Mouse (Mus musculus) erythroblast, adult 5-6 weeks (primary cell): ENCODE results near the gene Gm26920. TPM values are rescaled to one million over a fixed set of nuclear protein-coding genes. Genes with fewer than 3 reads are reported as not detected.

Experiments
- ATAC-seq: replicated peaks from 2 replicates; pipeline ENCODE4 v1.8.0; 2016; ENCODE audit warnings: moderate number of reproducible peaks, mild to moderate bottlenecking, moderate TSS enrichment, inconsistent platforms; ENCODE audit not compliant: poor library complexity, low FRiP score, severe bottlenecking
- total RNA-seq, 2 experiments: library from RNA; stranded (forward) in 1 of 2; stranded (reverse) in 1 of 2; fragments of 150-400 nt in 1 of 2; fragments of 200-764, 138-1000 nt in 1 of 2; gene quantifications; 2 replicates each; pipeline versions ENCODE4 v1.2.3 to v1.2.4; 2015 to 2017; ENCODE audit warnings: low replicate concordance in 2 of 2

Gene Gm26920
- total RNA-seq, 2 experiments from 2014 or later: not detected

GRCm38 (mm10) chr7:30064622-30065021 is 25.6 kb downstream of the Gm26920 start:
- ATAC-seq: 0 out of 2 replicates have a peak, but pooled peaks have one; percentile 26

- ATAC-seq: no peak
Observed at GRCm38 (mm10) chr7:30062478-30062877, 27.7 kb downstream of the Gm26920 start.

DNA sequence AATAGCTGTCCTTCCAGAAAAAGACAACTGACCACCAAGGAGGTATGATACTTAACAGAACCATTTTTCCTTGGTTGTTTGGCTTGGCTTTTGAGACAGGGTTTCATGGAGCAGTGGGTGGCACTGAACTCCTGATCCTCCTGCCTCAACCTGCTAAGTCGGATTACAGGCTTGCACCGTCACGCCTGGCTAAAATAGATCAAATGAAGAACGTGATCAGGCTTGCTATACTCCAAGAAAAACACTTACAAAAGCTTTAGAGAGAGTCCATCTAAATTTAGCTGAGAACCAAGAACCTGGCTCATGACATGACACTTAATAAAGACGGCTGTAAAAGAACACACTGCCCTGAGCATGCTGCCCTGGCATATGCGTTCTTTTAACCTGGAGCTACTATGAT is 29.9 kb downstream of the Gm26920 start:
- ATAC-seq: no peak

DNA sequence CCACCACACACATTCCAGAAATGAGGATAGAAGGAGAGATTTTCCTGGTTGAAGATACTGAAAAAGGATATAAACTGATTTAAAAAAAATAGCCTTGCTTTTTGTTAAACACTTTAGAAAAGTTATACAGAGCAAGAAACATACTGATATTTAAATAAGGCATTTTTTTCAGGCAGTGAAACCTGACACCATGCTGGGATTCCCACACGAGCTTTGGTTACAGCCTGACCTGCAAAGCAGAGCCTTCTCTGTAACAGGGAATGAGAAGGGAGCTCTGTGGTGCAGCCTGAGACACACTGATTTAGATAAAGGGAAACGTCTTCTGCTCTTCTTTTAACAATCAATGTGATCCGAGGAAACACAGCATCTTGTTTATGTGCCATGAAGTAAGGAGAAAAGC is 36.6 kb downstream of the Gm26920 start:
- no peak for ATAC-seq

DNA sequence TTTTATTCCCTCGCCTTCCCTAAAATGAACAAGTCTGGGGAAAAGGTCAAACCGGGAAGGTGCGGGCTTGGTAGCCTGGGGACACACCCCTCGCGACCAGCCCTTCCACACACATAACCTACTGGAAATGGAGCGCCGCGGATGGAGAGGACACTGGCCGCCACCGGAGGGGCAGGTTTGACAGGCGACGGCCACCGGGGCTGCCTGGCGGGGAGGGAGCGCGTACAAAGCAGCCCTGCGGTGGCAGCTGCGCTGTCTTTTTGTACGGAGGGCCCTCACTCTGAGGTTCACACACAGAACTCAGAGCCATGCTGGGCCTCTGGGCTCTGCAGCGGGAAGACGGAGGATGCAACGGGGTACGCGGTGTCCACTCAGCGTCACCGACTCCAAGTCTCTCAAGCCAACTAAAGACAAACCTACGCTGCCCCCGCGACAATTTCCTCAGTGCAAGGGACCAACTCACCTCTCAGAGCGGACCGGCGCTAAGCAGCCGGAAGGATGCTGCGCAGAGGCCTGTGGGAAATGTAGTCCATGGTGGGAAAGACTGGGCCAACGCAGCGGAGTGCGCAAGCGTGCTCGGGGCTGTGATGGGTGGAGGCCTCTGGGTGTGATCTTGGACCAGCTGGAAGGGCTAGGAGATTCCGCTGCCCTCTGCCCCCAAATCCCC is 39.2 kb downstream of the Gm26920 start, which contains the start of gene Zfp14:
TSS of gene Zfp14 (minus strand) at position 499 of the 667 bp plus-strand sequence.
- ATAC-seq: peak; percentile 100

DNA sequence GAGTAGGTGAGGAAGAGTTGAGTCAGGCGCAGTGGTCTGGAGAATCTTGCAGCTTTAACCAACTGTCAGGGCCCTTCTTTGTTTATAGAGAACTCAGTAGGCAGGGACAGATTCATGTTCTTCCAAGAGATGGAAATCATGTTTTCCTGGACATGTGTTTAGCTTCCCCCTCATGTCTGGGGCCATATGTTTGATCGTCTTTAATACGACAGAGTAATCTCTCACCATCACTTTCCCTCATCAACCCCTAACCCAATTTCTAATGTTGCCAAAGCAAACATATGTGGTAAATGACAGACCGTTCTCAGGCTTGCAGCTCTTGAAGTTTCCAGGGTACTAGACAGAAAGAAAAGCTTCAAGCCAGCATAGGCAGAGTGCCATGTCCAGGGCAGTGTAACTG is 42.1 kb downstream of the Gm26920 start:
- no peak for ATAC-seq

DNA sequence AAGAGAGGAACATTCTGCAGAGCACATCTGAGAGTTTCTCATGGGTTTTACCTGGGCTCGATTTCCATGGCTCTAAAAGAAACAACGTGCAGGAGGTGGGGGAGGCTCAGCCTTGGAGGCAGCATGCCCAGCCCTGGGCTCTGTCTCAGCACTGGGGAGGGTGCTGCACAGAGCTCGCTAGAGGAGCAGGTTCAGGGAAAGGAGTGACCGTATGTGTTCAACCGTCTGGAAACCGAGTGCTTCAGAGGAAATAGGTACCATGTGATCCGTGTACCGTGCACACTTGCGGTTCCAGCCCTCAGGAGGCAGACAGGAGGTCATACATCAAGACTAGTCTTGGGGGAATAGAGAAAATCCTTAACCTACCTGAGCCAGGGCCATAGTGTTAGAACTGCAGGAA is 45.9 kb downstream of the Gm26920 start:
- ATAC-seq: no peak

GRCm38 (mm10) chr7:30034331-30034730 is 55.9 kb downstream of the Gm26920 start:
- ATAC-seq: no peak

DNA sequence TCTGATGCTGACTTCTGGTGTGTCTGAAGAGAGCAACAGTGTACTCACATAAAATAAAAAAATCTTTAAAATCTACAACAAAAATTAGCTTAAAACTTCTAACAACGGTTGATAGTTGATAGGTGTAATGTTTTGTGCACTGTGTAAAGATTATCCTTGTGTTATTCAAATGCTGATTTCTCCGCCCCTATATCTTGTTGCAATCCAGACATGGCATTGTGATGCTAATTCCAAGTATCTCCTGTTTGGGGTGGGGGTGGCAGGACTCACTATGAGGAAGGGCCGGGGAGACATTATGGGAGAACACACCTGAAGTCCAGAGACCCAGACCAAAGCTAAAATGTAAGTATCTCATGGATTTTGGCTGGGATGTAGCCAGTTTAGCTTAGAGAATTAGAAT is 58.8 kb downstream of the Gm26920 start:
- no peak for ATAC-seq

DNA sequence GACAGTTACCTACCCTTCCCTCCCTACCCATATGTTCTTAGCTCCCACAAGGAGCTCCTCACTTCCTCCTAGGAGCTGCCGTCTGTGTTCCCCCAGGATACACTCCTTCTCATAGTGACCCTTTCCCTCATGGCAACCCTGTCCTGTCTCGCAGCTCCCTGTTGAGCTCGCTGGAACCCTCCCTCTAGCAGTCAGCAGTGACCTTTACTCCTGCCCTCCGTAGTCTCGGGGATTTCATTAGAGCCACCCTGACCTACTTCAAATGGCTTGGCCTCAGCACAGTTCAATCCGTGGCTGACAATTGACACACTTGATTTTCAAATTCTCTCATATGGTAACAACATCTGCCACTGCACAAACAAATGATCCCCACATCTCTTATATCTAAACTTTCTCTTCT is 59.5 kb downstream of the Gm26920 start:
- ATAC-seq: no peak

DNA sequence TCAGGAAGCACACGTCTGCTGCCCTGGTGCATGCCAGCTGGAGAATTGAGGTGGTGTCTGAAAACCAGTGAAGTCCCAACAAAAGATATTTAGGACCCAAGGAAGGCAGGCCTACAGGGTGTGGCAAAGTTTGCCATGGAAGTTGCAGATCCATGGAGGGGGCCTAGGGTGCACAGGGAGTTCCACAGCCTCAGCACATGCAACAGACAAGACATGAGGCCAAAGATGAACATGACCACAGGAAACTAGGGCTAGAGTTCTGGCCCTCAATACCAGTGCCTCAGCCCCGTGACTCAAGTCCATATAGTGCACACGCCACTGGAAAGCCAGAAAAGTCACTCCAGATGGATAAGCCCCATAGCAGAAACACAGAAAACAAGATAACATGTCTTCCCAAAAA is 61.6 kb downstream of the Gm26920 start:
- ATAC-seq: no peak

DNA sequence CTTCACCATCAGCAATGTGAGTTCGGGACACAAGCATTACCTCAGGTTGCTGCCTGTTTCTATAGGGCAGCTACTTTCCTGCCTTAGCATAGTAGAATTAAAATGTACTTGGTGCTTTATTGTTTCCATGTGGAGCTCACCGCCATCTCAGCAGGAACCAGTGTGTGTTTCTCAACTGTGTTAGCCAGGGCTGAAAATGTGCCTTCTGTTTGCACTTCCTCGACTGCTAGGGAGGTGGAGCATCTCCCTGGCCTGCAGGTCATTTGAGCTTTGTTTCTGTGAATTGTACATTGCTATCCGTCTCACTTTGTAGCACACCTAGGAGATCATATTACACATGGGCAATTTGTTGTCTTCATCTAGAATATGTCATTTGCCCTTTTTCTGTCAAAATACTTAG is 62.9 kb downstream of the Gm26920 start:
- no peak for ATAC-seq

DNA sequence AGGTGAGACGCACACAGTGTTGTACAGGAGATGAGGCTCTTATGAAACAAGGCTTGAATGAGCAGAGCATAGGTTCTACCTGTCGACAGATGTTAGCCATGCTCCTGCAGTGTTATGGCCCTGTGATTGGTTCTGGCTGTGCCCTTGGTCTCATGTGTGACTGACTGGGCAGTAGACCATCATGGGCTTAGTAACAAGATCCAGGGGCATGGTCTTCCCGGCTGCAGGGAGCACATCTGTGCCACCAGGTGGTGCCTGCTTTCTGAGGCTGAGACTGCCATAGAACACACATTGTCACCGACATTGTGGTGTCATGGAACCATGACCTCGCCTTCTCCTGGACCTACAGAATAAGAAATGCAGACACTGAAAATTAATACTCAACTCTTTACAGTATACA is 64.9 kb downstream of the Gm26920 start:
- ATAC-seq: no peak

DNA sequence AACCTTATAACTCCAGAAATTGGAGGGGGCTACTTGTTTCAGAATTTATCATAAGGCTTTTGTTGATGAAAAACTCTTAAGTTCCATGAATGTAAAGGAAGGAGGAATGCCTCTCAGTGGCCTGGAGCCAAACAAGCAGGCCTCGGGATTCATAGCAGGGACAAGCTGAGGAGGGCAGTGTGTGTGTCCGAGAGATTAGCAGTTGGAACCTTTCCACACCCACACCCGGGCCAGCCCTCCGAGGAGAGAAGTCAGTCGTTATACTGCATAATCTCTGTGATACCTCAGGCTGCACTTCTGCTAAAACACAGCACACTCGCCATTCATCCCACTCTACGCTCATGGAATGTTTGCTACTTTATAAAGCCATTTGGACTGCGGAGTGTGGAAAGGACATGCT is 66.4 kb downstream of the Gm26920 start:
- peak; percentile 97 for ATAC-seq

DNA sequence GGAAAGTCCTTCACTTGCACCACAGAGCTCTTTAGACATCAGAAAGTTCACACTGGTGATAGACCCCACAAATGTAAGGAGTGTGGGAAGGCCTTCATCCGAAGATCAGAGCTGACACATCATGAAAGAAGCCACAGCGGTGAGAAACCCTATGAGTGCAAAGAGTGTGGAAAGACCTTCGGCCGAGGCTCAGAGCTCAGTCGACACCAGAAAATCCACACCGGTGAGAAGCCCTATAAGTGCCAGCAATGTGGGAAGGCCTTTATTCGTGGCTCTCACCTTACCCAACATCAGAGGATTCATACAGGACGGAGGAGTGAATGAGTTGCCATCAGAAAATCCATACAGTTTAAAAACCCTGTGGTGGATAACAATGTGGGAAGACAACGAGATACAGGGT is 66.9 kb downstream of the Gm26920 start:
- ATAC-seq: peak; percentile 14; the same call in 1 of the 2 replicates

DNA sequence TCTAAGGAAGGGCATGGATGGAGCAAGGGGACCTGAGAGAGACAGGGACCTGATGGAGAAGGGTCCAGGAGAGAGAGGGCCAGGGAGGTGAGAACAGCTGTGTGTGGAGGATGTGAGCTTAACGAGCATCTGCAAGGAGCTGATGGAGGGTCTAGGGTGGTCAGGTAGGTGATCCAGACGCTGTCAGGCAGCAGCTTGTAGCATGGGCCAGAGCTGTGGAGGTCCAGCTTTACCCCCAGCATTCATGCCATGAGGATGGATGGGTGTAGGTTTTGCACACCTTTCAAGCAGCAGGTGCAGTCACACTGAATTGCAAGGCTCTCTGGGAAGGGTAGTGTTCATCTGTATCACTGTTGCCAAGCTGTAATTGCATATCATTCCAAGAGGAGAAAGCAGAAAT is 70.7 kb downstream of the Gm26920 start:
- no peak for ATAC-seq

- no peak for ATAC-seq
Observed at GRCm38 (mm10) chr7:30017226-30017625, 73.0 kb downstream of the Gm26920 start.

GRCm38 (mm10) chr7:30012956-30013363 is 77.2 kb downstream of the Gm26920 start:
- ATAC-seq: peak; percentile 85

DNA sequence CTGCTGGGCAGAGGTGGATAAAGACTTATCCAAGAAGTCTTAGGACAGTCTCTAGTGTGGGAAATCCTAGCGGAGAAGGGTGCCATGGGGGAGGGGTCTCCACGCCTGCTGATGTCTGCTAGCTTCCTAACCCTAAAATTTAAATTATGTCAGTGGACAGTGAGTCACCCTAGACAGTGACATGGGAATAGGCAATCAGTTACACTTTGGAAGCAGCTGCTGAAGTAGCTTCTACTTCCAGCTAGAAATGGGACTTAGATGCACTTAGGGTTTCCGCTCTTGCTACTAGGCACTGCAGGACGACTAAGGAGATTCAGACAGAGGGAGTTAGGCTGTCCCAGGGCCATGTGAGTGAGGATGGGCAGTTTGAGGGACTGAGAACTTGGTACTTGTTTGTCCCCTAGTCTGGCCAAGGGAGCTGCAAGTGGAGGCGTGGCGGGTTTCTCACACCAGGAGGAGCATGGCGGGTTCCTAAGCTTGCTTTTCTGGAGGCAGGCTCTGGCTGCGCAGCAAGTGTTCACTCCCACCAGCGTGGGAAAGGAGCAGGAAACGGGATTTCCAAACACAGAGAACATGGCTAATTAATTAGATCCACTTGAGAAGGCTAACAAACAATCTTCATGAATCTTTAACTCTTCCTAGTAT is 79.5 kb downstream of the Gm26920 start:
- no peak for ATAC-seq

DNA sequence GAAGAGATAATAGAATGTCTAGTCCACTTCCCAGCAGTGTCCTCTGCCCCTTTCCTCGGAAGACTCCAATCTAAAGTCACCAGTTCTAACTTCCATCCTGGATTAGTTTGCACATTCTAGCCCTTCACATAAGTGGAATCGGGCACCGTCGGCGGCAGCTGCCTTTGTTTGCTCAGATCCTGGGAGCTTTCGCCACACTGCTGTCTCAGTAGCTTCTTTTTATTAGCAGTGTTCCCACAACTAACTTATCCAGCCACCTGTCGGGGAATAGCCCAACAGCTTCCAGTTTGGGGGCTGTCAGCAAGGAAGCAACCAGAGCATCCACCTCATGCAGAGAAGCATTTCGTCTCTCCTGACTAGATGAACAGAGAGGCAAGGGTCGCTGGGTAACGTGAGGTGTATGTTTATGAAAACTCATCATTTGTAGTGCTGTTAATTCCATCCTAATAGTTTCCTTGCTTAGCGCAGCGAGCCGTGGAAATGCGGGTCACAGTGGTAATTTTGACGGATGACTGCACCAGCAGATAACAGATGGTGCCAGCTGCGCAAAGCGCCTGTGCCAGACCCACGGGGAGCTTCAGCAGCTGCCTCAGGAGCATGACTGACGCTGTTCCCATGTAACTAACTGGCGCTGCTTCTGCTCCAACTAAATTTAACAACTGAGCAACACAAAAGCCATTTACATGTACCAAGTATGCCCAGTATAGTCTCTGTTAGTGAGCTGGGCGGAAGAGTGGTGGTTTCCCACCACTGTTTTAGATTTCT is 80.7 kb downstream of the Gm26920 start:
- no peak for ATAC-seq
